Mouse (Mus musculus): Measurements from ENCODE around the gene Tmem202. TPM values are rescaled to one million over a fixed set of nuclear protein-coding genes. Genes with fewer than 3 reads are reported as not detected.

Gene Tmem202
- polyA plus RNA-seq, 1 experiment: 1.0 TPM

DNA sequence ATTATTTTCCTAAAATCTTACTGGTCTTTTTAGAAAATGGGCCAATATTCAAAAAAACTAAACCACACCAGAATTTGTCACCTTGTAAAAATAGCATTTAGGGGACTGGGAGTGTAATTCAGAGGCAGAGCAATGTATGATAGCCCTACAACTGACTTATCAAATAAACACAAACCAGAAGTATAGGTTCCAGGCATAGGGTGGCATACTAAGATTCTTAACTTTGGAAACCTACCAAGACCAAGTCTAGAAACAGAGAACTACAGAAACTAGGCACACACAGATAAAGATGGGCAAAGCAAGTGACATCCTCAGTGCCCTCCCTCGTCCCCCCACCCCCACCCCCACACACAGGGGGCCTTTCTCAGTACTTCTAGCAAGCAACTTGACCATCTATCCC is 64.8 kb downstream of the Tmem202 start:
- no peak for TF ChIP-seq POLR2A (IDR thresholded peaks at IDR 0.05; ENCODE audit: low read depth, low read length)
- TF ChIP-seq CTCF (IDR thresholded peaks at IDR 0.05; ENCODE audit: extremely low read depth, insufficient read depth, insufficient read length, insufficient replicate concordance): no peak
- H3K4me1 ChIP-seq (ENCODE audit: control insufficient read depth, insufficient read depth, insufficient read length): peaks cover 2% of the 10 kb centered on the region
- H3K36me3 ChIP-seq (ENCODE audit: control insufficient read depth, insufficient read depth, low read length): no peaks in the 10 kb centered on the region
- no peak overlapping the region for H3K4me3 ChIP-seq (ENCODE audit: extremely low read depth, insufficient read depth, insufficient read length)
- no peak for DNase-seq (ENCODE audit: low read depth in 1 of 2, low spot score in 2 of 2)
- no peak overlapping the region for H3K27ac ChIP-seq (ENCODE audit: insufficient read depth, low read length)
- 73% methylated on average over 1 of the region's 1 CpGs for WGBS
- no peaks in the 10 kb centered on the region for H3K27me3 ChIP-seq (ENCODE audit: control insufficient read depth, insufficient read depth, low read length)

DNA sequence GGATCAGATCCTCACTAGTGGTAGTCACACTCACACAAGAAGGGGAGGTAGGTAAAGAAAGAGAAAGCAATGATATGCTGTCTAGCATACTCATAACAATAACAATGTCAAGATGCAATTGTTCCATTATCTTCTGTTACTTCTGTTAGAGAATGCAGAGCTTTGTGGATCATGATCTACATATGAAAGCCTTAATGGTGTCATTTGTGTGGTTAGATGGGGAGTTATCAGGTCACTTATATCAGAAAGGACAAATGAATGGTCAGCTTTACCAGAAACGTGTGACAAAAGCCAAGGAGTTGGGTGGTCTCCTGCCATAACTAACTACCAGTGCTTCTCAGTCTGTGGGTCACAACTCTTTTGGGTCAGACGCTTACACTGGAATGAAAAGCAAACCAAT is 66.5 kb downstream of the Tmem202 start:
- Histone ChIP-seq H3K4me1 (ENCODE audit: control insufficient read depth, insufficient read depth, insufficient read length) (no peaks in the 10 kb centered on the region; the same call in none of the 2 replicates), H3K27me3 (ENCODE audit: control insufficient read depth, insufficient read depth, low read length) (no peaks in the 10 kb centered on the region), H3K4me3 (ENCODE audit: extremely low read depth, insufficient read depth, insufficient read length) (no peak overlapping the region), H3K36me3 (ENCODE audit: control insufficient read depth, insufficient read depth, low read length) (no peaks in the 10 kb centered on the region), H3K27ac (ENCODE audit: insufficient read depth, low read length) (no peak overlapping the region)
- TF ChIP-seq POLR2A (IDR thresholded peaks at IDR 0.05; ENCODE audit: low read depth, low read length) (no peak), CTCF (IDR thresholded peaks at IDR 0.05; ENCODE audit: extremely low read depth, insufficient read depth, insufficient read length, insufficient replicate concordance) (no peak)
- WGBS: 93% methylated on average over 2 of the region's 2 CpGs
- DNase-seq (ENCODE audit: low read depth in 1 of 2, low spot score in 2 of 2): no peak

DNA sequence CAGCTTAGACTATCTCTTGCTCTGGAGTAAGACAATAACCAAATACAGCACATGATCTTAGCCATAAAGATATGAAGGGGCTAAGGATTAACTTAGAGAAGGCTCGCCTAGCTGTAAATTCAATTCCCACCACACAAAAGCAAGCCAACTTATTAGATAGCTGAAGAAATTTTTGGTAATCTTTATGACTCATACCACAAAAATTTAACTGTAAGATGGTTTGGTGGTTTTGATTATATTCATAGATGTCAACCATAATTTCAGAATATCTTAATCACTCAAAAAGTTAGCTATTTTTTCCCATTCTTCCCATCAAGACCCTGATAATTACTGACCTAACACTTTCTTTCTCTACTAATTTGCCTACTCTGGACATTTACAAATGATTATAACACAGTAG is 70.2 kb downstream of the Tmem202 start:
- H3K4me1 ChIP-seq (ENCODE audit: control insufficient read depth, insufficient read depth, insufficient read length): no peaks in the 10 kb centered on the region
- H3K4me3 ChIP-seq (ENCODE audit: extremely low read depth, insufficient read depth, insufficient read length): no peak overlapping the region
- no peak overlapping the region for H3K27ac ChIP-seq (ENCODE audit: insufficient read depth, low read length)
- H3K36me3 ChIP-seq (ENCODE audit: control insufficient read depth, insufficient read depth, low read length): no peaks in the 10 kb centered on the region
- TF ChIP-seq POLR2A (IDR thresholded peaks at IDR 0.05; ENCODE audit: low read depth, low read length) (no peak), CTCF (IDR thresholded peaks at IDR 0.05; ENCODE audit: extremely low read depth, insufficient read depth, insufficient read length, insufficient replicate concordance) (no peak)
- WGBS: 77% methylated on average over 1 of the region's 1 CpGs
- DNase-seq (ENCODE audit: low read depth in 1 of 2, low spot score in 2 of 2): no peak
- H3K27me3 ChIP-seq (ENCODE audit: control insufficient read depth, insufficient read depth, low read length): no peaks in the 10 kb centered on the region

Other genes with a start within 250 kb of the Tmem202 start
- gene Adpgk, start 248.3 kb downstream of the Tmem202 start, polyA plus RNA-seq (2012; rRNA removed): 20.1 and 25.0 TPM in 2 replicates
- 0.99 and 1.2 TPM in 2 replicates for gene Bbs4, start 186.3 kb downstream of the Tmem202 start, polyA plus RNA-seq (2012; rRNA removed)
- gene Arih1, start 53.2 kb downstream of the Tmem202 start, polyA plus RNA-seq (2012; rRNA removed): 14.7 and 16.2 TPM in 2 replicates
- 72.4 and 89.5 TPM in 2 replicates for gene Hexa, start 307 bp downstream of the Tmem202 start, polyA plus RNA-seq (2012; rRNA removed)
- 0.07 TPM in 1 of 2 replicates, not detected in the other for gene Celf6, start 38.1 kb upstream of the Tmem202 start, polyA plus RNA-seq (2012; rRNA removed)
- 15.6 and 16.3 TPM in 2 replicates for gene Parp6, start 77.4 kb upstream of the Tmem202 start, polyA plus RNA-seq (2012; rRNA removed)
- 408 and 499 TPM in 2 replicates for gene Pkm, start 116.5 kb upstream of the Tmem202 start, polyA plus RNA-seq (2012; rRNA removed)
- 1.1 TPM in 2 replicates for gene Gramd2, start 140.3 kb upstream of the Tmem202 start, polyA plus RNA-seq (2012; rRNA removed)
- 0.96 and 2.1 TPM in 2 replicates for gene Senp8, start 210.9 kb upstream of the Tmem202 start, polyA plus RNA-seq (2012; rRNA removed)
- 2.2 and 2.6 TPM in 2 replicates for gene Myo9a, start 211.0 kb upstream of the Tmem202 start, polyA plus RNA-seq (2012; rRNA removed)